Mouse (Mus musculus) limb, embryonic 15.5 days (tissue): ENCODE measurements around the gene Sfn. TPM values are rescaled to one million over a fixed set of nuclear protein-coding genes. Genes with fewer than 3 reads are reported as not detected.

Source experiments
- ATAC-seq: fragments of 200-750 bp; cut with Nextera tagmentation; 2 replicates; pipeline ENCODE4 v1.8.0; 2017; ENCODE audit warnings: low read depth, moderate TSS enrichment; ENCODE audit not compliant: insufficient number of reproducible peaks, low FRiP score, low TSS enrichment
- H3K27ac ChIP-seq: fragments of 300-500 bp; sonication (generic); 2 replicates; pipeline ENCODE4 v1.5.1; 2015; ENCODE audit warnings: moderate library complexity, mild to moderate bottlenecking, inconsistent platforms
- H3K27me3 ChIP-seq: fragments of 300-500 bp; sonication (generic); 2 replicates; pipeline ENCODE4 v1.6.1; 2015; ENCODE audit warnings: inconsistent platforms
- H3K36me3 ChIP-seq: fragments of 300-500 bp; sonication (generic); 2 replicates; pipeline ENCODE4 v1.6.1; 2015; ENCODE audit warnings: inconsistent platforms
- H3K4me1 ChIP-seq: fragments of 300-500 bp; sonication (generic); 2 replicates; pipeline ENCODE4 v1.6.1; 2015; ENCODE audit warnings: inconsistent platforms
- H3K4me2 ChIP-seq: fragments of 300-500 bp; sonication (generic); 2 replicates; pipeline ENCODE4 v1.6.1; 2015; ENCODE audit warnings: mild to moderate bottlenecking, inconsistent platforms
- H3K4me3 ChIP-seq: fragments of 300-500 bp; sonication (generic); 2 replicates; pipeline ENCODE4 v1.5.1; 2015; ENCODE audit warnings: mild to moderate bottlenecking, inconsistent platforms
- H3K9ac ChIP-seq: fragments of 300-500 bp; sonication (generic); 2 replicates; pipeline ENCODE4 v1.6.1; 2015; ENCODE audit warnings: inconsistent platforms
- H3K9me3 ChIP-seq: fragments of 300-500 bp; sonication (generic); 2 replicates; pipeline ENCODE4 v1.6.1; 2016; ENCODE audit warnings: inconsistent platforms
- WGBS: fragments of 180-500 bp; shearing (Covaris S2); methylation state at CpG from one replicate; pipeline ENCODE4 v1.1.7; 2015; 5-methylcytosine and 5-hydroxymethylcytosine counted together
- microRNA-seq: library from miRNA; unstranded; fragments of <30 nt; microRNA quantifications from one replicate; pipeline ENCODE4, GENCODE M21; 2016
- polyA plus RNA-seq: library from polyadenylated mRNA; unstranded; fragments of >200 nt; fragmentation: Nextera tagmentation; extraction: Ambion mirVana; gene quantifications from 2 replicates; pipeline ENCODE4 v1.2.1, GENCODE M21; 2015

Sfn gene
- polyA plus RNA-seq, 1 experiment from 2014 or later, result 499 TPM

GRCm38 (mm10) chr4:133552029-133552428 lies 49.9 kb downstream of the Sfn start:
- H3K27me3 ChIP-seq, result peaks cover 17% of the 10 kb centered on the region; the same call in 1 of the 2 replicates
- 70% methylated on average over 1 of the region's 1 CpGs for WGBS
- no peak overlapping the region for H3K4me2 ChIP-seq
- no peak for ATAC-seq
- no peaks in the 10 kb centered on the region for H3K36me3 ChIP-seq
- no peak overlapping the region for H3K4me3 ChIP-seq
- no peaks in the 10 kb centered on the region for H3K9me3 ChIP-seq
- H3K4me1 ChIP-seq, result no peaks in the 10 kb centered on the region
- H3K9ac ChIP-seq, result no peak overlapping the region
- no peak overlapping the region for H3K27ac ChIP-seq

Small RNA genes within 50 kb of the gene (microRNA-seq; reads per million reads assigned to microRNA genes)
- gene Gm23158, result not detected

Other genes with a start within 250 kb of the Sfn start
- gene Wdtc1, start 248.7 kb downstream of the Sfn start, polyA plus RNA-seq, result 13.9 TPM in 2 replicates
- 10.1 and 10.9 TPM in 2 replicates for gene Slc9a1, start 232.5 kb downstream of the Sfn start, polyA plus RNA-seq
- gene Tent5b, start 122.0 kb downstream of the Sfn start, polyA plus RNA-seq, result 11.8 and 12.6 TPM in 2 replicates
- 3.7 and 4.0 TPM in 2 replicates for gene Trnp1, start 103.6 kb downstream of the Sfn start, polyA plus RNA-seq
- gene Kdf1, start 83.2 kb downstream of the Sfn start, polyA plus RNA-seq, result 22.7 and 22.9 TPM in 2 replicates
- gene Nudc, start 56.2 kb downstream of the Sfn start, polyA plus RNA-seq, result 247 and 256 TPM in 2 replicates
- not detected in 2 replicates for gene Nr0b2, start 48.8 kb downstream of the Sfn start, polyA plus RNA-seq
- gene Gpatch3, start 27.4 kb downstream of the Sfn start, polyA plus RNA-seq, result 5.8 and 7.3 TPM in 2 replicates
- 15.7 and 17.2 TPM in 2 replicates for gene Gpn2, start 17.8 kb downstream of the Sfn start, polyA plus RNA-seq
- 2.9 and 3.6 TPM in 2 replicates for gene Zdhhc18, start 48.0 kb upstream of the Sfn start, polyA plus RNA-seq
- 14.6 and 15.3 TPM in 2 replicates for gene Pigv, start 70.5 kb upstream of the Sfn start, polyA plus RNA-seq
- gene Arid1a, start 154.6 kb upstream of the Sfn start, polyA plus RNA-seq, result 21.7 and 24.2 TPM in 2 replicates